Mouse (Mus musculus): ENCODE data around the gene Cntn1. TPM values are rescaled to one million over a fixed set of nuclear protein-coding genes. Genes with fewer than 3 reads are reported as not detected.

Gene Cntn1
- polyA plus RNA-seq, 1 experiment from 2014 or later = 0.93 TPM

Other genes with a start within 250 kb of the Cntn1 start
- gene Smgc, start 212.9 kb upstream of the Cntn1 start, polyA plus RNA-seq (2016; fragmentation: Nextera tagmentation; extraction: Ambion mirVana) = not detected in 2 replicates

Data from forebrain, embryonic 10.5 days (tissue).